In genomic region chr4:62389592-62390512, GRCm38 (mm10) we compare ENCODE assay signal across 25 mouse cellular contexts. TPM values are rescaled to one million over a fixed set of nuclear protein-coding genes. Genes with fewer than 3 reads are reported as not detected.
A peak's percentile ranks its signal among the peaks of the same experiment; 100 is the strongest.
DNase-seq lines count a peak whose midpoint lies in the region; ATAC-seq and TF ChIP-seq lines count a peak whose summit lies in the region.
"Had no signal": no experiment of that assay in that cellular context is flagged by ENCODE, and none has a peak within 500 bp of the region (broad histone marks: within the 10 kb centered on the region; RNA-seq: fewer than 3 reads in every experiment).

No protein-coding gene starts in this region.

- 55% methylated on average over 5 of the region's 5 CpGs for WGBS in kidney, adult 2 months
- 76% methylated on average over 5 of the region's 5 CpGs for WGBS in kidney, embryonic 16.5 days
- WGBS in intestine, embryonic 16.5 days, result 65% methylated on average over 5 of the region's 5 CpGs
- 66% methylated on average over 5 of the region's 5 CpGs for WGBS in liver, postnatal 0 days (ENCODE audit: insufficient replicate concordance)

- peak overlapping the region; percentile 45 for H3K27ac ChIP-seq in kidney, adult 2 months (ENCODE audit: insufficient read depth, low read depth, low read length)
- no peak overlapping the region for H3K27ac ChIP-seq in kidney, embryonic 16.5 days (ENCODE audit: low read length)
- peak overlapping the region; percentile 33 for H3K27ac ChIP-seq in intestine, embryonic 16.5 days (ENCODE audit: low read length)
- H3K27ac ChIP-seq in liver, postnatal 0 days (ENCODE audit: low read depth), result peak overlapping the region; percentile 29; the same call in 1 of the 2 replicates
- H3K27ac ChIP-seq: embryonic facial prominence, embryonic 10.5 days; forebrain, embryonic 15.5 days; hindbrain, embryonic 13.5 days; kidney, postnatal 0 days; limb, embryonic 10.5 days; neural tube, embryonic 13.5 days had no signal

- no peaks in the 10 kb centered on the region; the same call in 1 of the 2 replicates for H3K36me3 ChIP-seq in kidney, adult 2 months (ENCODE audit: control insufficient read depth, insufficient read depth, low read length)
- peaks cover 55% of the 10 kb centered on the region for H3K36me3 ChIP-seq in kidney, embryonic 16.5 days (ENCODE audit: insufficient read depth, low read length)
- H3K36me3 ChIP-seq in intestine, embryonic 16.5 days (ENCODE audit: control insufficient read depth, insufficient read depth, low read length), result peaks cover 15% of the 10 kb centered on the region; the same call in 1 of the 2 replicates
- peaks cover 51% of the 10 kb centered on the region for H3K36me3 ChIP-seq in liver, postnatal 0 days (replicated peaks; ENCODE audit: insufficient read depth, low read length)

- no peaks in the 10 kb centered on the region for H3K27me3 ChIP-seq in kidney, adult 2 months (replicated peaks; ENCODE audit: control insufficient read depth, insufficient read depth, low read length)
- no peaks in the 10 kb centered on the region for H3K27me3 ChIP-seq in kidney, embryonic 16.5 days (ENCODE audit: insufficient read depth, low read length)
- H3K27me3 ChIP-seq in intestine, embryonic 16.5 days (replicated peaks; ENCODE audit: control insufficient read depth, insufficient read depth, low read length), result no peaks in the 10 kb centered on the region
- no peaks in the 10 kb centered on the region for H3K27me3 ChIP-seq in liver, postnatal 0 days (ENCODE audit: insufficient read depth, low read length)
- H3K27me3 ChIP-seq: CH12.LX; forebrain, embryonic 15.5 days; hindbrain, embryonic 13.5 days; neural tube, embryonic 13.5 days had no signal

- intact Hi-C loops in left cerebral cortex, postnatal 14 days (cut with DNase I), result no loop called here

- no peak overlapping the region for H3K4me2 ChIP-seq in kidney, embryonic 16.5 days (replicated peaks; ENCODE audit: low read depth, low read length)
- no peak overlapping the region for H3K4me2 ChIP-seq in intestine, embryonic 16.5 days (ENCODE audit: low read depth, low read length)
- H3K4me2 ChIP-seq in liver, postnatal 0 days (ENCODE audit: low read depth, low read length), result no peak overlapping the region
- H3K4me2 ChIP-seq: forebrain, embryonic 15.5 days; hindbrain, embryonic 13.5 days; lung, embryonic 14.5 days; neural tube, embryonic 13.5 days had no signal

- H3K9me3 ChIP-seq in kidney, embryonic 16.5 days (ENCODE audit: low read length), result no peaks in the 10 kb centered on the region
- H3K9me3 ChIP-seq in intestine, embryonic 16.5 days (ENCODE audit: control insufficient read depth, low read length), result no peaks in the 10 kb centered on the region
- no peaks in the 10 kb centered on the region for H3K9me3 ChIP-seq in liver, postnatal 0 days (ENCODE audit: low read length)
- H3K9me3 ChIP-seq: embryonic facial prominence, embryonic 10.5 days; forebrain, embryonic 15.5 days; hindbrain, embryonic 13.5 days; limb, embryonic 10.5 days; neural tube, embryonic 13.5 days had no signal

- no peak for TF ChIP-seq CTCF in kidney, adult 2 months (conservative IDR thresholded peaks at IDR 0.05; ENCODE audit: insufficient read depth, insufficient read length, low read depth, low read length)
- no peak for TF ChIP-seq CTCF in liver, postnatal 0 days (IDR thresholded peaks at IDR 0.05; ENCODE audit: low read depth)

- DNase-seq in kidney, adult 2 months, result peak; percentile 68
- DNase-seq in NIH3T3 (ENCODE audit: low read depth), result peak; percentile 13
- DNase-seq in liver, postnatal 0 days, result no peak
- DNase-seq in cerebellum, postnatal 14 days, result no peak
- no peak for DNase-seq in left cerebral cortex, postnatal 14 days (ENCODE audit: low spot score in 2 of 2)
- DNase-seq: adrenal gland, postnatal 10 days; cerebellum, adult 11 months; cerebellum, postnatal 36 days; gastrocnemius, postnatal 36 days; heart, postnatal 10 days; lung, embryonic 14.5 days; right cerebral cortex, postnatal 14 days; thymus, postnatal 14 days had no signal

- ATAC-seq in kidney, embryonic 16.5 days (ENCODE audit: low FRiP score, low TSS enrichment), result no peak
- ATAC-seq in intestine, embryonic 16.5 days, result peak; percentile 80
- no peak; the same call in 1 of the 2 replicates for ATAC-seq in liver, postnatal 0 days
- ATAC-seq: forebrain, embryonic 15.5 days had no signal

- no peak for TF ChIP-seq EP300 in liver, postnatal 0 days (IDR thresholded peaks at IDR 0.05; ENCODE audit: low read depth)

- peaks cover 10% of the 10 kb centered on the region; the same call in 1 of the 2 replicates for H3K4me1 ChIP-seq in kidney, adult 2 months (ENCODE audit: control insufficient read depth, insufficient read depth, low read length)
- no peaks in the 10 kb centered on the region for H3K4me1 ChIP-seq in kidney, embryonic 16.5 days (ENCODE audit: insufficient read depth, low read length)
- peaks cover under 1% of the 10 kb centered on the region; the same call in 1 of the 2 replicates for H3K4me1 ChIP-seq in intestine, embryonic 16.5 days (ENCODE audit: control insufficient read depth, insufficient read depth, low read length)
- peaks cover 8% of the 10 kb centered on the region; the same call in 1 of the 2 replicates for H3K4me1 ChIP-seq in liver, postnatal 0 days (ENCODE audit: insufficient read depth)
- H3K4me1 ChIP-seq: embryonic facial prominence, embryonic 10.5 days; forebrain, embryonic 15.5 days; hindbrain, embryonic 13.5 days; limb, embryonic 10.5 days; neural tube, embryonic 13.5 days had no signal

- H3K9ac ChIP-seq in kidney, embryonic 16.5 days (replicated peaks; ENCODE audit: low read length), result no peak overlapping the region
- no peak overlapping the region for H3K9ac ChIP-seq in intestine, embryonic 16.5 days (ENCODE audit: low read depth, low read length)
- H3K9ac ChIP-seq in liver, postnatal 0 days (replicated peaks), result no peak overlapping the region
- H3K9ac ChIP-seq: forebrain, embryonic 15.5 days; hindbrain, embryonic 13.5 days; lung, embryonic 14.5 days; neural tube, embryonic 13.5 days had no signal

- TF ChIP-seq POLR2A in kidney, adult 2 months (IDR thresholded peaks at IDR 0.05; ENCODE audit: low read depth, low read length), result no peak

- H3K4me3 ChIP-seq in kidney, adult 2 months (ENCODE audit: insufficient read depth, low read depth, low read length), result no peak overlapping the region
- no peak overlapping the region for H3K4me3 ChIP-seq in kidney, embryonic 16.5 days (ENCODE audit: low read length)
- no peak overlapping the region for H3K4me3 ChIP-seq in intestine, embryonic 16.5 days (ENCODE audit: low read length)
- H3K4me3 ChIP-seq in liver, postnatal 0 days (ENCODE audit: low read depth, low read length), result no peak overlapping the region
- H3K4me3 ChIP-seq: embryonic facial prominence, embryonic 10.5 days; erythroblast, embryonic 14.5 days; forebrain, embryonic 15.5 days; hindbrain, embryonic 13.5 days; limb, embryonic 10.5 days; neural tube, embryonic 13.5 days had no signal

RNA-seq across cellular contexts. Expression of gene Cdc26, which starts 18.6 kb away (rescaled TPM):
- polyA plus RNA-seq in kidney, adult 2 months (2012; rRNA removed), result 25.3 and 31.7 TPM in 2 replicates
- 147 and 149 TPM in 2 replicates for polyA plus RNA-seq in kidney, embryonic 16.5 days (2015; fragmentation: Nextera tagmentation; extraction: Ambion mirVana)
- 106 and 122 TPM in 2 replicates for polyA plus RNA-seq in intestine, embryonic 16.5 days (2015; fragmentation: Nextera tagmentation; extraction: Ambion mirVana)
- 45.5 and 50.7 TPM in 2 replicates for polyA plus RNA-seq in liver, postnatal 0 days (2015; fragmentation: Nextera tagmentation; extraction: Ambion mirVana)
- 10 to 100 TPM; 46.2 to 47.1 TPM for total RNA-seq in left cerebral cortex, postnatal 14 days (2021)

RNA-seq across cellular contexts. Expression of gene Prpf4, which starts 18.7 kb away (rescaled TPM):
- polyA plus RNA-seq in kidney, adult 2 months (2012; rRNA removed), result 10.4 and 10.9 TPM in 2 replicates
- polyA plus RNA-seq in kidney, embryonic 16.5 days (2015; fragmentation: Nextera tagmentation; extraction: Ambion mirVana), result 25.2 and 25.8 TPM in 2 replicates
- polyA plus RNA-seq in intestine, embryonic 16.5 days (2015; fragmentation: Nextera tagmentation; extraction: Ambion mirVana), result 14.3 and 15.9 TPM in 2 replicates
- polyA plus RNA-seq in liver, postnatal 0 days (2015; fragmentation: Nextera tagmentation; extraction: Ambion mirVana), result 5.5 and 6.2 TPM in 2 replicates
- total RNA-seq in left cerebral cortex, postnatal 14 days (2021), result 10 to 100 TPM; 11.5 to 11.6 TPM

RNA-seq across cellular contexts. Expression of gene Slc31a1, which starts 29.3 kb away (rescaled TPM):
- polyA plus RNA-seq in kidney, adult 2 months (2012; rRNA removed), result 69.1 and 78.3 TPM in 2 replicates
- polyA plus RNA-seq in kidney, embryonic 16.5 days (2015; fragmentation: Nextera tagmentation; extraction: Ambion mirVana), result 60.3 and 61.2 TPM in 2 replicates
- 127 and 149 TPM in 2 replicates for polyA plus RNA-seq in intestine, embryonic 16.5 days (2015; fragmentation: Nextera tagmentation; extraction: Ambion mirVana)
- 50.9 and 54.3 TPM in 2 replicates for polyA plus RNA-seq in liver, postnatal 0 days (2015; fragmentation: Nextera tagmentation; extraction: Ambion mirVana)
- total RNA-seq in left cerebral cortex, postnatal 14 days (2021), result 10 to 100 TPM; 27.9 to 29.8 TPM

RNA-seq across cellular contexts. Expression of gene Fkbp15, which starts 29.5 kb away (rescaled TPM):
- 32.2 and 36.6 TPM in 2 replicates for polyA plus RNA-seq in kidney, adult 2 months (2012; rRNA removed)
- 26.2 and 29.2 TPM in 2 replicates for polyA plus RNA-seq in kidney, embryonic 16.5 days (2015; fragmentation: Nextera tagmentation; extraction: Ambion mirVana)
- 24.3 and 27.9 TPM in 2 replicates for polyA plus RNA-seq in intestine, embryonic 16.5 days (2015; fragmentation: Nextera tagmentation; extraction: Ambion mirVana)
- polyA plus RNA-seq in liver, postnatal 0 days (2015; fragmentation: Nextera tagmentation; extraction: Ambion mirVana), result 11.7 and 13.3 TPM in 2 replicates
- total RNA-seq in left cerebral cortex, postnatal 14 days (2021), result 10 to 100 TPM; 37.3 to 40.2 TPM

RNA-seq across cellular contexts. Expression of gene Rnf183, which starts 45.2 kb away (rescaled TPM):
- polyA plus RNA-seq in kidney, adult 2 months (2012; rRNA removed), result 180 and 248 TPM in 2 replicates
- 0.40 and 0.95 TPM in 2 replicates for polyA plus RNA-seq in kidney, embryonic 16.5 days (2015; fragmentation: Nextera tagmentation; extraction: Ambion mirVana)
- not detected in 2 replicates for polyA plus RNA-seq in intestine, embryonic 16.5 days (2015; fragmentation: Nextera tagmentation; extraction: Ambion mirVana)
- polyA plus RNA-seq in liver, postnatal 0 days (2015; fragmentation: Nextera tagmentation; extraction: Ambion mirVana), result not detected in 2 replicates
- not detected for total RNA-seq in left cerebral cortex, postnatal 14 days (2021)
- total RNA-seq: adrenal gland, postnatal 10 days; gastrocnemius, postnatal 36 days; heart, postnatal 10 days; layer of hippocampus, postnatal 10 days had no signal
- polyA plus RNA-seq: embryonic facial prominence, embryonic 10.5 days; erythroblast, embryonic 14.5 days; hindbrain, embryonic 13.5 days; limb, embryonic 10.5 days; lung, embryonic 14.5 days; spleen, adult 2 months had no signal

Comparison
In these comparisons a context has a peak if more than half of its experiments do, and no peak if none do; other contexts are left out.
1. DNase-seq: peak in kidney, adult 2 months (single experiment) and NIH3T3 (single experiment); none in liver, postnatal 0 days (single experiment), cerebellum, postnatal 14 days (0 of 2) and left cerebral cortex, postnatal 14 days (0 of 2).